7 mouse cellular contexts compared by ENCODE assay signal in the genomic region with DNA sequence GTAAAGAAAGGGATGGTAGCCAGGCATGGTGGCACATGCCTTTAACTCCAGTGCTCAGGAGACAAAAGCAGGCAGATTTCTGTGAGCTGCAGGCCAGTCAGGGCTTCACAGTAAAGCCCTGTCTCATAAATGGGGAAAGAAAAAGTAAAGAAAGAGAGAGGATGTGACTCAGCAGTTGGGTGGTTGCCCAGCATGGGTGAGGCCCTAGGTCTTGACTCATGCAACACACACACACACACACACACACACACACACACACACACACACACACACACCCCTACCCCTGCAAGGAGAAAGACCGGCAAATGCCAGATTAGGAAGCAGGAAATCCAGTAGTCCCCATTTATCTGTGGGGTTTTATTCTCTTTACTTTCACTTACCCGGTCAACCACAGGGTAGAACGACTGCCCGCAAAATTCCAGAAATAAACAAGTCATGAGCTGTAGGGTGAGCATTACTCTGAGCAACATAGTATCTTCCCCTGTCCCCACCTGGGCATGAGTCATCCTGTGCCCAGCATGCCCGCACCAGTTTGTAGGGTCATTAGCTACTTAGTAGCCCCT.
A peak's percentile ranks its signal among the peaks of the same experiment; 100 is the strongest.
DNase-seq lines count a peak whose midpoint lies in the region; ATAC-seq and TF ChIP-seq lines count a peak whose summit lies in the region.

No protein-coding gene starts in this region.

- H3K27ac ChIP-seq in intestine, embryonic 14.5 days (ENCODE audit: low read depth): no peak overlapping the region
- peak overlapping the region; percentile 36 for H3K27ac ChIP-seq in stomach, embryonic 14.5 days (ENCODE audit: low read length)
- H3K27ac ChIP-seq in forebrain, embryonic 14.5 days (ENCODE audit: low read depth, low read length): no peak overlapping the region

- peaks cover 4% of the 10 kb centered on the region; the same call in 1 of the 2 replicates for H3K4me1 ChIP-seq in intestine, embryonic 14.5 days (replicated peaks; ENCODE audit: control insufficient read depth, insufficient read depth, low read length)
- H3K4me1 ChIP-seq in lung, adult 2 months (ENCODE audit: control insufficient read depth, insufficient read depth, low read length): peaks cover 4% of the 10 kb centered on the region; the same call in 1 of the 2 replicates
- 0 out of 2 replicates have a peak, but pooled peaks cover 3% of the 10 kb centered on the region for H3K4me1 ChIP-seq in stomach, embryonic 14.5 days (ENCODE audit: control insufficient read depth, insufficient read depth, low read length)
- H3K4me1 ChIP-seq in forebrain, embryonic 14.5 days (ENCODE audit: control insufficient read depth, insufficient read depth, low read length): no peaks in the 10 kb centered on the region

- H3K9me3 ChIP-seq in intestine, embryonic 14.5 days (ENCODE audit: control insufficient read depth, low read length): no peaks in the 10 kb centered on the region
- no peaks in the 10 kb centered on the region for H3K9me3 ChIP-seq in stomach, embryonic 14.5 days (ENCODE audit: control insufficient read depth, low read depth, low read length)
- H3K9me3 ChIP-seq in forebrain, embryonic 14.5 days (replicated peaks; ENCODE audit: control insufficient read depth, low read length): no peaks in the 10 kb centered on the region

- no peak for TF ChIP-seq POLR2A in lung, adult 2 months (IDR thresholded peaks at IDR 0.05; ENCODE audit: borderline replicate concordance, extremely low read depth, low read depth, low read length)

- no peak overlapping the region for H3K4me3 ChIP-seq in intestine, embryonic 14.5 days (ENCODE audit: low read depth, low read length)
- no peak overlapping the region for H3K4me3 ChIP-seq in lung, adult 2 months (replicated peaks; ENCODE audit: extremely low read depth, low read depth, low read length)
- no peak overlapping the region for H3K4me3 ChIP-seq in stomach, embryonic 14.5 days (ENCODE audit: low read depth, low read length)
- no peak overlapping the region for H3K4me3 ChIP-seq in forebrain, embryonic 14.5 days (ENCODE audit: low read depth, low read length)

- DNase-seq in 416B (ENCODE audit: low read depth): peak; percentile 98
- DNase-seq in MEL-GATA-1-ER (ENCODE audit: extremely low read depth, low read depth): peak; percentile 82
- DNase-seq in gastrocnemius, adult 18-20 months (ENCODE audit: low spot score): peak; percentile 80
- DNase-seq in intestine, embryonic 14.5 days (ENCODE audit: low spot score): peak; percentile 50
- DNase-seq in lung, adult 2 months: peak; percentile 59
- DNase-seq in forebrain, embryonic 14.5 days (ENCODE audit: low spot score): no peak

- no peaks in the 10 kb centered on the region for H3K36me3 ChIP-seq in intestine, embryonic 14.5 days (ENCODE audit: control insufficient read depth, insufficient read depth, low read length)
- H3K36me3 ChIP-seq in stomach, embryonic 14.5 days (ENCODE audit: control insufficient read depth, insufficient read depth, low read length): no peaks in the 10 kb centered on the region
- no peaks in the 10 kb centered on the region for H3K36me3 ChIP-seq in forebrain, embryonic 14.5 days (ENCODE audit: control insufficient read depth, insufficient read depth, low read length)

- H3K27me3 ChIP-seq in intestine, embryonic 14.5 days (replicated peaks; ENCODE audit: control insufficient read depth, insufficient read depth, low read length): no peaks in the 10 kb centered on the region
- no peaks in the 10 kb centered on the region for H3K27me3 ChIP-seq in stomach, embryonic 14.5 days (ENCODE audit: control insufficient read depth, insufficient read depth, low read length)
- no peaks in the 10 kb centered on the region for H3K27me3 ChIP-seq in forebrain, embryonic 14.5 days (replicated peaks; ENCODE audit: control insufficient read depth, insufficient read depth, low read length)

- 66% methylated on average over 5 of the region's 5 CpGs for WGBS in intestine, embryonic 14.5 days
- WGBS in lung, adult 2 months: 18% methylated on average over 5 of the region's 5 CpGs
- 64% methylated on average over 5 of the region's 5 CpGs for WGBS in stomach, embryonic 14.5 days
- 93% methylated on average over 5 of the region's 5 CpGs for WGBS in forebrain, embryonic 14.5 days

- H3K9ac ChIP-seq in intestine, embryonic 14.5 days (ENCODE audit: low read length): no peak overlapping the region
- H3K9ac ChIP-seq in stomach, embryonic 14.5 days (replicated peaks; ENCODE audit: low read depth, low read length): no peak overlapping the region
- H3K9ac ChIP-seq in forebrain, embryonic 14.5 days (ENCODE audit: low read length): no peak overlapping the region

- 0 out of 2 replicates have a peak, but pooled peaks have one; percentile 40 for ATAC-seq in intestine, embryonic 14.5 days (replicated peaks; ENCODE audit: low FRiP score, low TSS enrichment, low read depth)
- ATAC-seq in stomach, embryonic 14.5 days (ENCODE audit: insufficient number of reproducible peaks, insufficient read depth, low FRiP score, low read depth): peak; percentile 74
- no peak for ATAC-seq in forebrain, embryonic 14.5 days

- no peak overlapping the region for H3K4me2 ChIP-seq in intestine, embryonic 14.5 days (ENCODE audit: low read length)
- no peak overlapping the region for H3K4me2 ChIP-seq in stomach, embryonic 14.5 days (replicated peaks; ENCODE audit: low read depth, low read length)
- H3K4me2 ChIP-seq in forebrain, embryonic 14.5 days (ENCODE audit: low read length): no peak overlapping the region

- no peak for TF ChIP-seq CTCF in lung, adult 2 months (IDR thresholded peaks at IDR 0.05; ENCODE audit: insufficient read depth, low read length)
